Mouse (Mus musculus) midbrain, embryonic 14.5 days (tissue): ENCODE results near the gene 4930432K21Rik. TPM values are rescaled to one million over a fixed set of nuclear protein-coding genes. Genes with fewer than 3 reads are reported as not detected.

Experiments used
- ATAC-seq: fragments of 200-750 bp; cut with Nextera tagmentation; 2 replicates; pipeline ENCODE4 v1.8.0; 2017; ENCODE audit warnings: moderate number of reproducible peaks, moderate library complexity; ENCODE audit not compliant: low FRiP score, low TSS enrichment
- DNase-seq: peaks from one replicate; pipeline ENCODE4 v3.0.0-alpha.2; 2015
- H3K27ac ChIP-seq: fragments of 300-500 bp; sonication (generic); replicated peaks from 2 replicates; pipeline ENCODE4 v1.5.1; 2014; ENCODE audit warnings: mild to moderate bottlenecking, low read depth, low read length, moderate library complexity
- H3K27me3 ChIP-seq: fragments of 300-500 bp; sonication (generic); 2 replicates; pipeline ENCODE4 v1.6.1; 2014; ENCODE audit warnings: low read length, control low read depth, mixed read lengths; ENCODE audit not compliant: control insufficient read depth, insufficient read depth
- H3K36me3 ChIP-seq: fragments of 300-500 bp; sonication (generic); 2 replicates; pipeline ENCODE4 v1.6.1; 2014; ENCODE audit warnings: low read length, control low read depth; ENCODE audit not compliant: control insufficient read depth, insufficient read depth
- H3K4me1 ChIP-seq: fragments of 300-500 bp; sonication (generic); 2 replicates; pipeline ENCODE4 v1.6.1; 2014; ENCODE audit warnings: mild to moderate bottlenecking, antibody characterized with exemption, low read length, control low read depth; ENCODE audit not compliant: control insufficient read depth, insufficient read depth
- H3K4me2 ChIP-seq: fragments of 300-500 bp; sonication (generic); 2 replicates; pipeline ENCODE4 v1.6.1; 2014; ENCODE audit warnings: mild to moderate bottlenecking, low read length, moderate library complexity
- H3K4me3 ChIP-seq: fragments of 300-500 bp; sonication (generic); replicated peaks from 2 replicates; pipeline ENCODE4 v1.5.1; 2014; ENCODE audit warnings: low read depth, low read length
- H3K9ac ChIP-seq: fragments of 300-500 bp; sonication (generic); replicated peaks from 2 replicates; pipeline ENCODE4 v1.6.1; 2014; ENCODE audit warnings: mild to moderate bottlenecking, low read length, moderate library complexity
- H3K9me3 ChIP-seq: fragments of 300-500 bp; sonication (generic); 2 replicates; pipeline ENCODE4 v1.6.1; 2016; ENCODE audit warnings: low read length, control low read depth, mixed read lengths; ENCODE audit not compliant: control insufficient read depth
- WGBS: fragments of 180-500 bp; shearing (Covaris S2); extraction: QIAGEN DNeasy Blood & Tissue Kit; methylation state at CpG from one replicate; pipeline ENCODE4 v1.1.7; 2014; 5-methylcytosine and 5-hydroxymethylcytosine counted together
- polyA plus RNA-seq: library from polyadenylated mRNA; unstranded; fragments of >200 nt; fragmentation: Nextera tagmentation; extraction: Ambion mirVana; gene quantifications from 2 replicates; pipeline ENCODE4 v1.2.1, GENCODE M21; 2014

The 4930432K21Rik gene
- polyA plus RNA-seq, 1 experiment from 2014 or later: 1.9 TPM

DNA sequence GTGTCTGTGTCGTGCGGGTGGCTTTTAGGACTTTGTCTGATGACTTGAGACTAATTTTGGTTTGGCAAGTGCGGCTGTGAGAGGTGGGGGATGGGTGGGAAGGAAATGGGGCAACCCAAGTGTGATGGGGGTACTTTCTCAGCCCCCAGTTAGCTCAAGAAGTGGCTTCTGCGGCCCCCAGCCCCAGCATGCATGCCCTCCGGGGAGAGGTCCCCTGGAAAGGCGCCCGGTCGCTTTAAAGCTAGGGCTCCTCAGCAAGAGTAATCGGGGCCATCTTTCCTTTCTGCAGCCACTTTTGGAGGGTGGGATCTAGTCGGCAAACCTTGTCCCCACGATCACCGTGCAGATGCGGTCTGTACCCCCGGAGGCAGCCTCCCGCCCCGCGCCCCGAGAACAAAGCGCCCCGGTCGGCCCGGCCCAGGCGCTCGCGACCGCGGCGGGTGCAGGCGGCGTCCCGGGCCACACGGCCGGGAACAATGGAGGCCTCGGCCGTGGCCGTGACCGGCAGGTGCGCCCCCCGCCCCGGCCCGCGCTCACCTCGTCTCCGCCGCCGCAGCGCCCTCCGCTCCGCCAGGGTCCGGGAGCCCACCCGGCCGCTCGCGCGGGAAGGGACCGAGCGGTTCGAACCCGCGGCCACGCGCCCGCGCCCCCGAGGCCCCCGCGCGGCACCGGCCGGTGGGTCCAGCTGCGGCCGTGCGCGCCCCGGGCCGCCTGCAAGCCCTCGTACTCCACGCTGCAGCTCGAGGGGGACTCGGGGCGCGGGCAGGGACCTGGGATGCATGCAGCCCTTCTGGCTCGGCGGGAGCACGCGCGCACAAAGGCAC, 35.6 kb downstream of the 4930432K21Rik start:
- Histone ChIP-seq H3K4me2 (peak overlapping the region; percentile 86), H3K9me3 (no peaks in the 10 kb centered on the region), H3K27ac (peak overlapping the region; percentile 97), H3K27me3 (no peaks in the 10 kb centered on the region), H3K9ac (peak overlapping the region; percentile 99), H3K4me3 (peak overlapping the region; percentile 88), H3K36me3 (0 out of 2 replicates have a peak, but pooled peaks cover 2% of the 10 kb centered on the region), H3K4me1 (peaks cover 60% of the 10 kb centered on the region)
- under 1% methylated on average over 72 of the region's 87 CpGs for WGBS
- ATAC-seq (peak; percentile 51), DNase-seq (peak; percentile 83)

DNA sequence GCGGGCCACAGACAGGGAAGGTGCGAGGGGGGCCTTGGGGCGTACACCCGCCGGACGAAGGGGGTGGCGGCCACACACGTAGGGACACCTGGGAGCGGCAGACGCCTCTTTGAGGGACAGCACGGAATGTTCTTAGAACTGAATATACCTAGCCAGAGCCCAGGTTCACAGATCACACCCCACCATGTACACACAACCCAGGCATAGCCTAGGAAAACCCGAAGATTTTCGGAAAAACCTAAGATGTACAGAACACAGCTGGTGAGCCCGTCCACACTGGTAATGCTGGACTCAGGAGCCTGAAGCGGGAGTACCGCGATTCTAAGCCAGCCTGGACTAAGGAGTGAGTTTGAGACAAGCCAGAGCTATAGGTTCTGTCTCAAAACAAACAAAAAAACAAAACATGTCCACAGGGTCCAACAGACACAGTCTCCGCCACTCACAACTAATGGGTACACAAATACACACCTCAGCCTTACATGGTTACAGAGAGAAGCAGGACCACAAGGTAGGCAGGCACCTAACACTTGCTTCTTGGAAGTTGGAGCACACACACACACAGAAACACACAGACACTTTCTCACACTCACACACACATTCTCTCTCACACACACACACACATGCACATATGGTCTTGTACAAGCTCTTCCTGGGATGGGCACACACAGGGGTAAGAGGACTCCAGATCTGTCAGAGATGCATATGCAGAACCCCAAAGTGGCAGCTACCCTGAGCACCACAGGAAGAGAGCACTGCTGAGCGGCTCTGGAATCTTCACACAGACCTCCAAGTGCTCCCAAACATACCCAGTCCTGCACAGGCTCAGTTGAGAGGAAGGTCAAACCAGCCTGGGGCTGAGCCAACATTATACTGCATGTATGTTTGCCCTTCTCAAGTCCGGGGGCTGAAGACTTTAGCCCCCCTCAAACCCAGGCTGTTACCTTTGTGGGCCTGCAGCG, 36.5 kb downstream of the 4930432K21Rik start:
- Histone ChIP-seq H3K9ac (peak overlapping the region; percentile 99), H3K27me3 (no peaks in the 10 kb centered on the region), H3K27ac (peak overlapping the region; percentile 97), H3K4me2 (peak overlapping the region; percentile 86), H3K4me3 (peak overlapping the region; percentile 88), H3K4me1 (peaks cover 52% of the 10 kb centered on the region), H3K36me3 (no peaks in the 10 kb centered on the region), H3K9me3 (no peaks in the 10 kb centered on the region)
- ATAC-seq: peak; percentile 5; the same call in 1 of the 2 replicates
- DNase-seq: no peak
- WGBS: 18% methylated on average over 21 of the region's 21 CpGs

DNA sequence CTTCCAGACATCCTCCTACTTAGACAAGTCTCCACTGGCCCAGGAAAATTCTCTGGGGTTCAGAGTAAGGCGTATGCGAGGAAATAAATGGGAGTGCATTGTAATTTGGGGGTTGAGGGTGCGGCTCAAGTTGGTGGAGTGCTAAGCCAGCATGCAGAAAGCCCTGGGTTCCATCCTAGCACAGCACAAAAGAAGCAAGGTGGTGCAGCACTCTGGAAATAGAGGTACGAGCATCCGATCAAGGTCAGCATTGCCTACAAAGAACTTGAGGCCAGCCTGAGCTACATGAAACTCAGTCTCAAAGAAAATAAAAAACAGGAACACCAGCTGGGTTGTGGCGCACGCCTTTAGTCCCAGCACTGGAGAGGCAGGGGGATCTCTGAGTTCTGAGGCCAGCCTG, 37.3 kb downstream of the 4930432K21Rik start, which contains the start of gene Nanos3:
Gene Nanos3, minus strand, starts transcription at position 101 of the 400 bp plus-strand sequence.
- WGBS: 93% methylated on average over 7 of the region's 7 CpGs
- H3K9me3 ChIP-seq: no peaks in the 10 kb centered on the region
- DNase-seq: no peak
- H3K4me3 ChIP-seq: peak within 1 kb of the TSS; percentile 88
- H3K36me3 ChIP-seq: no peaks in the 10 kb centered on the region
- H3K9ac ChIP-seq: peak within 1 kb of the TSS; percentile 99
- peak within 1 kb of the TSS; percentile 86 for H3K4me2 ChIP-seq
- peak within 1 kb of the TSS; percentile 97 for H3K27ac ChIP-seq
- no peak for ATAC-seq
- H3K27me3 ChIP-seq: no peaks in the 10 kb centered on the region
- H3K4me1 ChIP-seq: peaks cover 45% of the 10 kb centered on the region

DNA sequence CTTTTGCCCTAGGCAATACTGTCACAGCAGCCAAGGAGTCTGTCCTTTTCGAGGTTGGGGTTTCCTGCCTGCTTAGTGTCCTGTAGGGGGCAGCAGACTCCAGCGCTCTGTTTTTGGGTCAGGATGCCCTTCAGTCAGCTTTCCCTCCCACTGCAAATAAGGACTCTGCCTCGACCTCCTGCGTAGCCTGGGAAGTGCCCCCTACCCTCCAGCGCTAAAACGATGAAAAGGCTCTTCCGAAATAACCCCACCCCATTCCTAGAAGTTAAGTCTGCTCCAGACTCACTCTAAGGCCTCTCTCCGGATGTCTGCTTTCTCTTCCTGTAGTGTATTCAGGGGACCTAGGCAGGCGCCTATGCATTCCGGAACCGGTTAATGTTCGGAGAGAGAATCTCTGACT, 38.7 kb downstream of the 4930432K21Rik start:
- Histone ChIP-seq H3K27ac (no peak overlapping the region), H3K27me3 (no peaks in the 10 kb centered on the region), H3K4me2 (peak overlapping the region; percentile 52), H3K9me3 (no peaks in the 10 kb centered on the region), H3K9ac (peak overlapping the region; percentile 29; the same call in 1 of the 2 replicates), H3K36me3 (no peaks in the 10 kb centered on the region), H3K4me1 (peaks cover 30% of the 10 kb centered on the region), H3K4me3 (peak overlapping the region; percentile 20; the same call in 1 of the 2 replicates)
- WGBS: under 1% methylated on average over 12 of the region's 12 CpGs
- ATAC-seq (0 out of 2 replicates have a peak, but pooled peaks have one; percentile 7), DNase-seq (peak; percentile 89)

DNA sequence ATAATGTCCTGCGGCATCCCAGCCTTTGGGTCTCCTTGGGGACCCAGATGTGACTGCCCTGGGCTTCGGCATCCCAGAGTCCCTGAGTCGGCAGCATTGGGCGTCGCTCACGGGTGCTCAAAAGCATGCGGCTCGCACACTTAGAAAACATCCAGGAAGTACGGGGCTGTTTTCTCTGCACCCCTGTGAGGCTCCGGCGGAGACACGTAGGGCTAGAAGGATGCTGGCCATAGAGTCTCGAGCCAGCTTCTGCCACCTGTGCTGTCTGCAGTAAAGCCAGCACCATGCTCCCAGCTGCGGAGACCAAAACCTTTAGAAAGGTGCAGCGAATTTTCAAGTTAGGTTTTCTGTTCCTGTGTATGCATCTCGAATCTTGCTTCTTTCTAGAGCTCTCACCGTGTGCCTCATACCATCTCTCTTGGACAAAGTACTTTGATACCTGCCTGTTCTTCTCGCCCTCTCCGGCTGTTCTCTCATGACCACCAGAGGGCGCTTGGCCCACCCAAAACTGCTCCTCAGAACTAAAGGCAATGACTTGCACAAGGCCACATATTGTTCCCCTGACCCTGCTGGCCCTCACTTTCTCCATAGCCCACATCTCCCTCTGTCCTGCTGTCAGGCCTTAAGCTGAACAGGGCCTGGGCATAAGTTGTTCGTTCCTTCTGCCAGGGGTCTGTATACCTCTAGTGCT, 39.4 kb downstream of the 4930432K21Rik start:
- Histone ChIP-seq H3K4me1 (peaks cover 24% of the 10 kb centered on the region), H3K27ac (0 out of 2 replicates have a peak overlapping the region, but pooled peaks have one; percentile 41), H3K9ac (peak overlapping the region; percentile 29; the same call in 1 of the 2 replicates), H3K9me3 (no peaks in the 10 kb centered on the region), H3K4me3 (peak overlapping the region; percentile 20; the same call in 1 of the 2 replicates), H3K27me3 (no peaks in the 10 kb centered on the region), H3K4me2 (peak overlapping the region; percentile 52), H3K36me3 (no peaks in the 10 kb centered on the region)
- ATAC-seq (no peak), DNase-seq (peak; percentile 63)
- WGBS: 6% methylated on average over 21 of the region's 21 CpGs

DNA sequence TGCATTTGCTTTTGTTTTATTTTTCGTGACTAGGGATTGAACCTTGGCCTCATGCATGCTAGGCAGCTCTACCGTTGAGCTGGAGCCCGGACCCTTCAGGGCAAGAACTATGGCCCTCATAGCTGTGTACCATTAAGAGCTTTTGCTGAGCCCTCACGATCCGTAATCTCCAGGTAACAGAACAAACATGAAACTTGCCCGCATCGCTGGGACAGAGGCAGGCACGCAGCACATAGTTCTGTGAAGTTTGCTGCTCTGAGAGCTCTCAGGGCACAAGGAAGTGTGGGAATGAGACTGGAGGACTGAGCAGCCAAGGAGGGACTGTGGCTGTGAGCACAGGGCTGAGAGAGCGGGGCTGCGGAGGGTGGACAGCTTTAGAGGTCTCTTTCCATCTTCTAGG, 40.8 kb downstream of the 4930432K21Rik start:
- Histone ChIP-seq H3K4me3 (no peak overlapping the region), H3K27me3 (no peaks in the 10 kb centered on the region), H3K9ac (no peak overlapping the region), H3K9me3 (no peaks in the 10 kb centered on the region), H3K4me1 (peaks cover 16% of the 10 kb centered on the region), H3K36me3 (no peaks in the 10 kb centered on the region), H3K4me2 (no peak overlapping the region), H3K27ac (no peak overlapping the region)
- 90% methylated on average over 10 of the region's 10 CpGs for WGBS
- ATAC-seq (no peak), DNase-seq (no peak)

DNA sequence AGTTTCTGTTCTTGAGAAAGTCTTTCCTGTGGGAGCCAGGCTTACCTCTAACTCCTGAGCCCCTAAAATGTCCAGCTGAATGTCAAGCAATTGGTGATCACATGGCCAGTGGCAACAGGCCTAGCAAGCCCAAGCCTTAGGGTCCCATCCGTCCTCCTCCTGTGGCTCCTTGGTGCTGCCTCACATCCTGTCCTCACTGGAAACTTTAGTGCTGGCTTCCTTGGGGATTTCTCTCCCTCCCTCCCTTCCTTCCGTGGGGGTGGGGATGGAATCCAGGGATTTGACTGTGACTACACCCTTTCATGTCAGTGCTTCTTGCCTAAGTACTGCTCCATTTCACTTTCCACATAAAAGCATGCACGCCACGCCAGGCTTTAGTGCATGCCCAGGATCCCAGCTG, 41.8 kb downstream of the 4930432K21Rik start:
- no peaks in the 10 kb centered on the region for H3K27me3 ChIP-seq
- no peaks in the 10 kb centered on the region for H3K36me3 ChIP-seq
- H3K9ac ChIP-seq: no peak overlapping the region
- no peaks in the 10 kb centered on the region for H3K9me3 ChIP-seq
- 58% methylated on average over 4 of the region's 4 CpGs for WGBS
- DNase-seq (no peak), ATAC-seq (no peak)
- H3K4me3 ChIP-seq: no peak overlapping the region
- no peak overlapping the region for H3K4me2 ChIP-seq
- H3K4me1 ChIP-seq: peaks cover 10% of the 10 kb centered on the region
- H3K27ac ChIP-seq: no peak overlapping the region
